Mouse (Mus musculus): ENCODE data around the gene Olfr1390.

DNA sequence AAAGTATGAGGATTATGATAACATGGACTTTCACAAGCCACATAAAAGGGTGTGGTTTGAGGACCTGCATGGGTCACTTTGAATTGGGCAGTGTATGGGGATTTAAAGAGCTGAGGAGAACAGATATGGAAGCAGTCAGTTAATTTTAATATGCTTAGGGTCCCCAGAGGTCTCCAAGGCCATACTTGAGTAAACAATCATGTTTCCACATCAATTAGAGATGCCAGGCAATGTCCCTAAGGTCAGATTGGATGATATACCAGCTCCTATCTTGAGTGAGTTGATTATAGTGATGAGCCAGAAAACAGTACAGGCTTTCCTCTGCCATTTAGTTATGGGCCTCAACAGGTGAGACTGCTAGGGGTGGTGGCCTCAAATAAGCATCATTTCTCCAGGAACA, 30.5 kb upstream of the Olfr1390 start, which contains the start of gene Olfr10:
- TF ChIP-seq CTCF (IDR thresholded peaks at IDR 0.05; ENCODE audit: low read depth, low read length) (no peak), POLR2A (IDR thresholded peaks at IDR 0.05; ENCODE audit: borderline replicate concordance, low read depth, low read length) (no peak)

Measured in bone marrow macrophage, adult 2 months (primary cell).